Mouse (Mus musculus) CH12.LX (cell line): ENCODE data around the gene Ntng1. TPM values are rescaled to one million over a fixed set of nuclear protein-coding genes. Genes with fewer than 3 reads are reported as not detected.

Experiments used
- DNase-seq: peaks from one replicate; pipeline ENCODE4 v3.0.0-alpha.2; 2013; ENCODE audit errors: extremely low read depth
- H3K27ac ChIP-seq: 2 replicates; pipeline ENCODE4 v1.5.1; 2012; ENCODE audit warnings: low read depth, mild to moderate bottlenecking, control low read depth, moderate library complexity; ENCODE audit not compliant: insufficient read depth
- H3K27me3 ChIP-seq: replicated peaks from 2 replicates; pipeline ENCODE3; 2012; ENCODE audit warnings: inconsistent platforms
- H3K36me3 ChIP-seq, 2 experiments: replicated peaks in 1 of 2; 2 replicates each; pipeline versions ENCODE3 to v1.6.1; 2012; ENCODE audit warnings: inconsistent platforms in 1 of 2, low read length in 1 of 2, mild to moderate bottlenecking in 1 of 2, mixed read lengths in 1 of 2, moderate library complexity in 1 of 2; ENCODE audit not compliant: control insufficient read depth in 1 of 2, insufficient read depth in 1 of 2
- H3K4me1 ChIP-seq, 2 experiments: 2 replicates each; pipeline ENCODE4 v1.6.1; 2012; ENCODE audit warnings: inconsistent platforms in 1 of 2, moderate library complexity in 1 of 2; ENCODE audit not compliant: insufficient read depth in 2 of 2, control insufficient read depth in 1 of 2
- H3K4me2 ChIP-seq: 2 replicates; pipeline ENCODE4 v1.6.1; 2012; ENCODE audit warnings: low read depth, mild to moderate bottlenecking, control low read depth; ENCODE audit not compliant: poor library complexity, insufficient read depth, severe bottlenecking
- H3K4me3 ChIP-seq, 3 experiments: fragments of 150-350 bp in 1 of 3; sonication (generic) in 1 of 3; replicated peaks in 1 of 3; 2 replicates each; pipeline versions ENCODE3 to v1.5.1; 2011 to 2012; ENCODE audit warnings: low read depth in 2 of 3, low read length in 2 of 3, mild to moderate bottlenecking in 2 of 3, moderate library complexity in 2 of 3, control low read depth in 1 of 3, improper control_type of control experiment in 1 of 3, inconsistent platforms in 1 of 3, mixed read lengths in 1 of 3; ENCODE audit not compliant: poor library complexity in 1 of 3
- H3K79me2 ChIP-seq: replicated peaks from 2 replicates; pipeline ENCODE4 v1.6.1; 2012; ENCODE audit warnings: mild to moderate bottlenecking, moderate library complexity; ENCODE audit not compliant: control insufficient read depth, poor library complexity, insufficient read depth, severe bottlenecking; ENCODE audit errors: extremely low read depth
- H3K9ac ChIP-seq: 2 replicates; pipeline ENCODE4 v1.6.1; 2012; ENCODE audit warnings: low read depth, mild to moderate bottlenecking, control low read depth, moderate library complexity; ENCODE audit not compliant: insufficient read depth
- H3K9me3 ChIP-seq: replicated peaks from 2 replicates; pipeline ENCODE3; 2012; ENCODE audit warnings: low read length, inconsistent platforms, mixed read lengths
- BHLHE40 ChIP-seq: IDR thresholded peaks from 2 replicates; pipeline ENCODE4 v1.6.1; 2011; ENCODE audit warnings: mild to moderate bottlenecking, low read depth, low read length, improper control_type of control experiment
- CHD2 ChIP-seq: IDR thresholded peaks from 2 replicates; pipeline ENCODE4 v1.6.1; 2011; ENCODE audit warnings: low read length, improper control_type of control experiment
- CTCF ChIP-seq, 2 experiments: IDR thresholded peaks in 1 of 2; conservative IDR thresholded peaks in 1 of 2; 2 replicates each; pipeline ENCODE4 v1.5.1; 2011 to 2012; ENCODE audit warnings: low read depth in 2 of 2, low read length in 2 of 2, improper control_type of control experiment in 1 of 2, inconsistent platforms in 1 of 2, mild to moderate bottlenecking in 1 of 2, moderate library complexity in 1 of 2
- ELF1 ChIP-seq: IDR thresholded peaks from 2 replicates; pipeline ENCODE4 v1.6.1; 2014; ENCODE audit warnings: low read depth, mild to moderate bottlenecking, inconsistent platforms, low read length, improper control_type of control experiment
- EP300 ChIP-seq: IDR thresholded peaks from 2 replicates; pipeline ENCODE4 v1.6.1; 2011; ENCODE audit warnings: low read length, improper control_type of control experiment
- ETS1 ChIP-seq: conservative IDR thresholded peaks from 2 replicates; pipeline ENCODE4 v1.6.1; 2012; ENCODE audit warnings: low read depth, mild to moderate bottlenecking, inconsistent platforms, low read length, improper control_type of control experiment, moderate library complexity
- HCFC1 ChIP-seq: IDR thresholded peaks from 2 replicates; pipeline ENCODE4 v1.6.1; 2012; ENCODE audit warnings: low read depth, mild to moderate bottlenecking, inconsistent platforms, low read length, improper control_type of control experiment
- IRF4 ChIP-seq: IDR thresholded peaks from 2 replicates; pipeline ENCODE4 v1.6.1; 2014; ENCODE audit warnings: low read depth, mild to moderate bottlenecking, inconsistent platforms, low read length, improper control_type of control experiment
- KAT2A ChIP-seq: IDR thresholded peaks from 2 replicates; pipeline ENCODE4 v1.6.1; 2012; ENCODE audit warnings: low read length, improper control_type of control experiment, inconsistent platforms; ENCODE audit not compliant: insufficient replicate concordance
- MAZ ChIP-seq: IDR thresholded peaks from 2 replicates; pipeline ENCODE4 v1.6.1; 2012; ENCODE audit warnings: low read depth, mild to moderate bottlenecking, inconsistent platforms, low read length, improper control_type of control experiment, moderate library complexity
- MEF2A ChIP-seq: IDR thresholded peaks from 2 replicates; pipeline ENCODE4 v1.6.1; 2014; ENCODE audit warnings: low read depth, mild to moderate bottlenecking, inconsistent platforms, low read length, improper control_type of control experiment, borderline replicate concordance
- MXI1 ChIP-seq: IDR thresholded peaks from 2 replicates; pipeline ENCODE4 v1.6.1; 2011; ENCODE audit warnings: mild to moderate bottlenecking, low read depth, low read length, improper control_type of control experiment
- NRF1 ChIP-seq: IDR thresholded peaks from 2 replicates; pipeline ENCODE4 v1.6.1; 2014; ENCODE audit warnings: low read depth, mild to moderate bottlenecking, inconsistent platforms, low read length, improper control_type of control experiment, moderate library complexity
- PAX5 ChIP-seq: IDR thresholded peaks from 2 replicates; pipeline ENCODE4 v1.6.1; 2012; ENCODE audit warnings: low read length, inconsistent platforms, mixed read lengths
- POLR2AphosphoS2 ChIP-seq: IDR thresholded peaks from 2 replicates; pipeline ENCODE4 v1.6.1; 2011; ENCODE audit warnings: low read depth, low read length, improper control_type of control experiment
- RAD21 ChIP-seq: IDR thresholded peaks from 2 replicates; pipeline ENCODE4 v1.6.1; 2011; ENCODE audit warnings: low read depth, mild to moderate bottlenecking, low read length, improper control_type of control experiment, moderate library complexity
- RCOR1 ChIP-seq: conservative IDR thresholded peaks from 2 replicates; pipeline ENCODE4 v1.6.1; 2012; ENCODE audit warnings: low read depth, mild to moderate bottlenecking, inconsistent platforms, low read length, improper control_type of control experiment
- SIN3A ChIP-seq: IDR thresholded peaks from 2 replicates; pipeline ENCODE4 v1.6.1; 2012; ENCODE audit warnings: low read length, improper control_type of control experiment, inconsistent platforms
- SMC3 ChIP-seq: IDR thresholded peaks from 2 replicates; pipeline ENCODE4 v1.6.1; 2011; ENCODE audit warnings: low read depth, low read length, improper control_type of control experiment
- TCF12 ChIP-seq: IDR thresholded peaks from 2 replicates; pipeline ENCODE4 v1.6.1; 2014; ENCODE audit warnings: low read depth, mild to moderate bottlenecking, inconsistent platforms, low read length, improper control_type of control experiment
- UBTF ChIP-seq: IDR thresholded peaks from 2 replicates; pipeline ENCODE4 v1.6.1; 2012; ENCODE audit warnings: low read depth, mild to moderate bottlenecking, inconsistent platforms, low read length, improper control_type of control experiment, moderate library complexity
- USF2 ChIP-seq: conservative IDR thresholded peaks from 2 replicates; pipeline ENCODE4 v1.6.1; 2011; ENCODE audit warnings: low read depth, low read length, improper control_type of control experiment
- ZC3H11A ChIP-seq: IDR thresholded peaks from 2 replicates; pipeline ENCODE4 v1.6.1; 2012; ENCODE audit warnings: low read depth, mild to moderate bottlenecking, inconsistent platforms, low read length, improper control_type of control experiment
- ZKSCAN1 ChIP-seq: IDR thresholded peaks from 2 replicates; pipeline ENCODE4 v1.6.1; 2012; ENCODE audit warnings: low read depth, inconsistent platforms, low read length, improper control_type of control experiment, borderline replicate concordance
- ZMIZ1 ChIP-seq: IDR thresholded peaks from 2 replicates; pipeline ENCODE4 v1.6.1; 2012; ENCODE audit warnings: low read depth, mild to moderate bottlenecking, inconsistent platforms, low read length, improper control_type of control experiment
- ZNF384 ChIP-seq: IDR thresholded peaks from 2 replicates; pipeline ENCODE4 v1.6.1; 2012; ENCODE audit warnings: low read depth, low read length, improper control_type of control experiment, inconsistent platforms
- dilution Hi-C: fragments of 300-500 bp; cut with MboI; formaldehyde crosslinking; loops from 2 replicates; pipeline ENCODE4 v1.14.3; 2020; ENCODE audit warnings: low sequenced_read_pairs; ENCODE audit not compliant: extremely low pct_unique_long_range_greater_than_20kb, extremely low pct_ligation_motif_present
- in situ Hi-C: fragments of 300-500 bp; cut with MboI; formaldehyde crosslinking; loops from 3 replicates; pipeline ENCODE4 v1.14.3; 2019; ENCODE audit warnings: low sequenced_read_pairs, low pct_ligation_motif_present, low pct_unique_long_range_greater_than_20kb, mixed read lengths
- polyA plus RNA-seq: library from polyadenylated mRNA; unstranded; fragments of >175 nt; gene quantifications from 2 replicates; pipeline ENCODE4 v1.2.1, GENCODE M21; 2012; ENCODE audit warnings: low read depth; ENCODE audit not compliant: insufficient read length
- total RNA-seq, 2 experiments: library from RNA; depleted of rRNA; stranded (reverse); fragments of 300-350 nt in 1 of 2; fragments of >200 nt in 1 of 2; gene quantifications; 2 replicates each; pipeline ENCODE4 v1.2.3; 2012 to 2014

Ntng1 gene
- total and polyA plus RNA-seq, 3 experiments: not detected

- dilution Hi-C loops: no loop called here
- H3K27ac ChIP-seq: no peak overlapping the region
- no peak overlapping the region for H3K4me2 ChIP-seq
- H3K4me3 ChIP-seq: no peak overlapping the region
- H3K27me3 ChIP-seq: no peaks in the 10 kb centered on the region
- no peak for DNase-seq
- H3K9me3 ChIP-seq: peaks cover 47% of the 10 kb centered on the region
- no peaks in the 10 kb centered on the region for H3K4me1 ChIP-seq
- H3K9ac ChIP-seq: no peak overlapping the region
- H3K79me2 ChIP-seq: no peaks in the 10 kb centered on the region
- in situ Hi-C loops: no loop called here
- TF ChIP-seq MXI1: no peak
- no peak for TF ChIP-seq CHD2
- TF ChIP-seq RCOR1: no peak
- no peak for TF ChIP-seq IRF4
- no peak for TF ChIP-seq TCF12
- no peak for TF ChIP-seq UBTF
- no peak for TF ChIP-seq HCFC1
- TF ChIP-seq NRF1: no peak
- TF ChIP-seq KAT2A: no peak
- TF ChIP-seq SIN3A: no peak
- no peaks in the 10 kb centered on the region for H3K36me3 ChIP-seq
Measured at GRCm38 (mm10) chr3:109803616-109804015, 340.2 kb downstream of the Ntng1 start.

GRCm38 (mm10) chr3:109797354-109797753, 346.5 kb downstream of the Ntng1 start:
- Histone ChIP-seq H3K4me1 (no peaks in the 10 kb centered on the region), H3K4me2 (no peak overlapping the region), H3K9me3 (peaks cover 39% of the 10 kb centered on the region), H3K27me3 (no peaks in the 10 kb centered on the region), H3K36me3 (no peaks in the 10 kb centered on the region), H3K4me3 (no peak overlapping the region), H3K27ac (no peak overlapping the region), H3K9ac (no peak overlapping the region)
- in situ Hi-C loops (no loop called here), dilution Hi-C loops (no loop called here)
- TF ChIP-seq ZKSCAN1 (no peak), RCOR1 (no peak), ZNF384 (no peak), ETS1 (no peak), USF2 (no peak), NRF1 (no peak), IRF4 (no peak), MEF2A (no peak), CTCF (conservative IDR thresholded peaks at IDR 0.05 in 1 of 2, IDR thresholded peaks at IDR 0.05 in 1 of 2; ENCODE audit: low read depth in 2 of 2, low read length in 2 of 2) (no peak), ZC3H11A (no peak), TCF12 (no peak), RAD21 (no peak), POLR2AphosphoS2 (no peak), ZMIZ1 (no peak), MAZ (no peak), PAX5 (no peak), ELF1 (no peak), SMC3 (no peak), BHLHE40 (no peak), EP300 (no peak)
- TF ChIP-seq, all 38 proteins: peak for 0
- no peaks in the 10 kb centered on the region for H3K79me2 ChIP-seq
- no peak for DNase-seq
